Mouse (Mus musculus) cortical plate, adult 2 months (tissue): ENCODE measurements at regions not wholly inside any gene's neighbourhood (a gene's known extent, or its start where the extent isn't known, plus 50 kb on each side); places are given as distances from the start of the nearest gene placed in this dataset.

Source experiments
- H3K27ac ChIP-seq: fragments of 200-500 bp; 2 replicates; pipeline ENCODE4 v1.5.1; 2012; ENCODE audit warnings: low read length, control low read depth, inconsistent platforms; ENCODE audit not compliant: insufficient read depth
- H3K4me1 ChIP-seq: fragments of 200-500 bp; 2 replicates; pipeline ENCODE4 v1.6.1; 2011; ENCODE audit warnings: low read length; ENCODE audit not compliant: control insufficient read depth, insufficient read depth
- H3K4me3 ChIP-seq: fragments of 200-500 bp; 2 replicates; pipeline ENCODE4 v1.5.1; 2011; ENCODE audit warnings: mild to moderate bottlenecking, low read length, control low read depth; ENCODE audit not compliant: insufficient read depth
- CTCF ChIP-seq: fragments of 200-500 bp; IDR thresholded peaks from 2 replicates; pipeline ENCODE4 v1.5.1; 2011; ENCODE audit warnings: mild to moderate bottlenecking, control low read depth, low read length; ENCODE audit not compliant: insufficient read depth; ENCODE audit errors: extremely low read depth
- POLR2A ChIP-seq: fragments of 200-500 bp; IDR thresholded peaks from 2 replicates; pipeline ENCODE4 v1.6.1; 2011; ENCODE audit warnings: mild to moderate bottlenecking, low read length, control low read depth; ENCODE audit not compliant: insufficient read depth; ENCODE audit errors: extremely low read depth

DNA sequence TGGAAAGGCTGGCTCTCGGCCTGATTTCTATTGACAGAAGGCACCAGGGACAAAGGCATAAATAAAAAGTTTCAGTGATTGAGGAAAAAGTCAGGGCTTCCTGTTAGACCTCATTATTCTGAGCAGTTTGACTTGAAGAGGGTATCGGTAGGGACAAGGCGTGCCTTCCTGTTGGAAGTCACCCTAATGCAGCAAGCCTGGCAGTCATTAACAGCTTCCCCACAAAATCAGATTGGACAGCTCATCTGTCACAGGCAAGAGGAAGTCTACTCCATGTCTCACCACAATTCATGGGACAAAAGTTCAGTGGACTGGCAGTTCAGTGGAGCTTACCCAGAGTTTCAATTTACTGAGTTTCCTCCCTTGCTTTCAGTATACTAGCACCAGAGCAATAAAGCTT lies 715.5 kb downstream of the Fam181b start:
- TF ChIP-seq POLR2A, result no peak
- no peak for TF ChIP-seq CTCF
- no peak overlapping the region for H3K27ac ChIP-seq
- no peaks in the 10 kb centered on the region for H3K4me1 ChIP-seq

GRCm38 (mm10) chr7:93835697-93836096 lies 756.0 kb downstream of the Fam181b start:
- TF ChIP-seq POLR2A, result no peak
- no peak for TF ChIP-seq CTCF
- H3K4me3 ChIP-seq, result no peak overlapping the region
- H3K27ac ChIP-seq, result no peak overlapping the region
- no peaks in the 10 kb centered on the region for H3K4me1 ChIP-seq

More for the DNA sequence above, 715.5 kb downstream of the Fam181b start:
- no peak overlapping the region for H3K4me3 ChIP-seq

- no peak overlapping the region for H3K27ac ChIP-seq
- no peak overlapping the region for H3K4me3 ChIP-seq
- no peaks in the 10 kb centered on the region for H3K4me1 ChIP-seq
- TF ChIP-seq POLR2A (no peak), CTCF (no peak)
These were observed 756.5 kb downstream of the Fam181b start for GRCm38 (mm10) chr7:93836169-93836568.

- H3K4me1 ChIP-seq, result no peaks in the 10 kb centered on the region
- H3K4me3 ChIP-seq, result no peak overlapping the region
- no peak for TF ChIP-seq CTCF
- no peak for TF ChIP-seq POLR2A
- H3K27ac ChIP-seq, result no peak overlapping the region
These were observed 775.4 kb downstream of the Fam181b start for GRCm38 (mm10) chr7:93855025-93855424.

DNA sequence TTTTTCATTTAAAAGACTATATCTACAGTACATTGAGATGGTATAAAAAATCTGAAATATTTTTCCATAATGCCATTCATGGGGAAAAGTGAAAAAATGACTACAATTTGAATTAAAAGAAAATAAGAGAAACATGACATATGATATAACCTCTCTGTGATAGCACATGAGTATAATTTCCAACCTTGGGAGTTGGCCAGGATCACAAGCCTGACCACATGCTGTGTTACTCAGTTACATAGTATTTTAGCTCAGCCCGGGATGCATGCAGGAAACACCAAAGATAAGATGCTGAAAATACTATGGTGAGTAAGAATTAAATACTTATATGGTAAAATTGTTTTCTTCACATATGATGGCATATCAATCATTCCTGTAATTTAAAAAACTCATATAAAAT lies 814.0 kb downstream of the Fam181b start:
- Histone ChIP-seq H3K4me3 (no peak overlapping the region), H3K4me1 (no peaks in the 10 kb centered on the region), H3K27ac (no peak overlapping the region)
- TF ChIP-seq CTCF, result no peak
- TF ChIP-seq POLR2A, result no peak

DNA sequence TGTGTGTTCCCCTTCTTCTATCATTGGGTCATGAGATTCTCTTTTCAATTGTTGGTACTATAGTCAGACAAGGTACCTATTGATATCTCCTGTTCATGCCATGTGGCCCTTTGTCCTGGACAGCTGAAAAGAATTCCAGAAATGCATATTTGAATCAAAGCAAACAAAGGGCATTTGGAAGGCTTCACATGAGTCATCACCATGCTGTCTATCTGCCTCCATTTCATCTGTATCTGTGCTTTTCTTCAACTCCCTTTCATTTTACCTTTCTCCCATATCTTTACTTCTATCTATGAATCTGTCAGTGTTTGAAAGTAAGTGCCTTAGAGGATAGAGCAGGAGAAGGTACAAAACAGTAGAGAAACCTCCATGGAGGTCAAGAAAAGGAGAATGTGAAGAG lies 817.3 kb downstream of the Fam181b start:
- TF ChIP-seq CTCF, result no peak
- no peak for TF ChIP-seq POLR2A
- Histone ChIP-seq H3K4me1 (no peaks in the 10 kb centered on the region), H3K4me3 (no peak overlapping the region), H3K27ac (no peak overlapping the region)

DNA sequence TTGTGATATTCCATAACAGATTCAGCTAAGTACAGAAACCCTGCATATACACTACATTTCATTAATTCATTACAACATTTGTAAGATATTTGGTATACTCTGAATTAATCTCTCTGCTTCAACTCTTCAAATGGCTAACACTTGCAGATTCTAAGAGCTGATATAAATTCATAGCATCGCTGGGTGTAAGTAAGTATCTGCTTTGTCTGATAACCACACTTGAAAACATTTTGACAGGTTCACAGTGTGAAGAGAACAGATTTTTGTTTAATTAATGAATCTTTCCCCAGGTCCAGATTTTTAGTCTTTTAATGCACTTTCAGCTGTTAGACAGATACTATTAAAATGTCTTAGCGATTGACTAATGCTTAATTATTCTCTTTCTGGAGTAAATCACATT lies 823.1 kb downstream of the Fam181b start:
- H3K4me1 ChIP-seq, result no peaks in the 10 kb centered on the region
- no peak overlapping the region for H3K4me3 ChIP-seq
- H3K27ac ChIP-seq, result no peak overlapping the region
- no peak for TF ChIP-seq POLR2A
- no peak for TF ChIP-seq CTCF

DNA sequence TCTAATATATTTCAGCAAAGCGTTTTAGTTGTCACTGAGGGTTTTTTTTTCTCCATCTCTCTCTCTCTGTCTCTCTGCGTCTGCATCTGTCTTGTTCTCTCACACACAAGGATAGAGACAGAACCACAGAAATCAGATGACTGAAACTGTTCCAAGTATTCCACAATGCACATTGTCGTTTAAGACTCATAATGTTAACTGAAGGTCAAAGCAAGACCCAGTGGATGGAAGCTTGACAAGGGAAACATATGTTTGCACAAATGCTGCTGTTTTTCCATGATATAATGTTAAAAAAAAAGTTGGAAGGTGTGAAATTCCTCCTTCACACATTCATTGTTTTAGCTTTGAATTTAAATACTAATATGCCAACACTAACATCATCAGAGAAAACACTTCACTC lies 857.3 kb downstream of the Fam181b start:
- no peaks in the 10 kb centered on the region for H3K4me1 ChIP-seq
- no peak for TF ChIP-seq CTCF
- no peak for TF ChIP-seq POLR2A
- no peak overlapping the region for H3K4me3 ChIP-seq
- H3K27ac ChIP-seq, result no peak overlapping the region

- no peak for TF ChIP-seq CTCF
- TF ChIP-seq POLR2A, result no peak
- H3K4me1 ChIP-seq, result no peaks in the 10 kb centered on the region
- H3K4me3 ChIP-seq, result no peak overlapping the region
- H3K27ac ChIP-seq, result no peak overlapping the region
These were observed 902.4 kb downstream of the Fam181b start for GRCm38 (mm10) chr7:93982103-93982502.

DNA sequence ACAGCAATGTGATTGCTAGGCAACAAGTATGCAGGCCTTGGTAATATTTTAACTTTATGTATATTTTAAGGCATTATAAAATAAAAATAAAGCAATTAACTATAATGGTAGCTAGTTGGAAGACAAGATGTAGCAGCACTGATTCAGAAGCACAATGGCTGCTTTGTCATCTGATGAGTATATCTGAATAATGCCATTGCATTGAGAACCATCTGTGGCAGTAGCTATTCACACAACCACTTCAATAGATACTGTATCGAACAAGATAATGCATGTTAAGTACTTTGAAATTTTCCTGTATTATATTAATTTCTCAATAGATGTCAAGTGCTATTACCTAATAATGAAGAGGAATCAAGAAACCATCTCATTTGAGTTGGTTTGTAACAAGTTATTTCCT lies 923.1 kb downstream of the Fam181b start:
- Histone ChIP-seq H3K4me3 (no peak overlapping the region), H3K4me1 (no peaks in the 10 kb centered on the region), H3K27ac (no peak overlapping the region)
- TF ChIP-seq CTCF (no peak), POLR2A (no peak)

DNA sequence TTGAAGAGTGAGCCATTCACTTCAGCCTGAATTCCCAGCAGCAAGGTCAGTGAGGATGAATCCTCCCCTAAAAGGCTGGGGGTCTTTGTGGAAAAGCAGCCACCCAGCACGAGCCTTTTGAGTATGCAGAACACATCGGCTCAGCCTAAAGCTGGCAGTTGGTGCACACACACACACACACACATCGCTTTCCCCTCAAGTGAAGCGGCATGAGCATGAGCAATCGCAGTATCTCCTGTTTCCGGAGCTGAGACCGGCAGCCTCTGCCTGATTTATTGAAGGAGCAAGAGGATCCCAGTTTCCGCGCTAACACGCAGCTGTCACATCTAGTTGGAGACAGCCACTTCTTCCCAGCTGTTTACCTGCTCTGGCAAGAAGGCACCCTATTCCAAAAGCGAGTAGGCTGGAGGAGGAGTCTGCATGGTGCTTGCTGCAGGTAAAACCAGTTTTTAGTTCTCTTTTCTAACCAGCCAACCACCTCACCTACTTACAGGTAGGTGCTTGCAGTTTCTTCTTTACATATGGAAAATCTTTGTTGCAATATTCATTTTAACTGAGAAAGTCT lies 962.9 kb downstream of the Fam181b start:
- H3K27ac ChIP-seq, result no peak overlapping the region
- no peaks in the 10 kb centered on the region for H3K4me1 ChIP-seq
- TF ChIP-seq POLR2A (no peak), CTCF (no peak)
- H3K4me3 ChIP-seq, result peak overlapping the region; percentile 36
